In genomic region chr9:71408946-71409345, GRCm38 (mm10) we compare ENCODE assay signal across 22 mouse cellular contexts.
DNase-seq lines count a peak whose midpoint lies in the region; ATAC-seq and TF ChIP-seq lines count a peak whose summit lies in the region.
"Had no signal": no experiment of that assay in that cellular context is flagged by ENCODE, and none has a peak within 500 bp of the region (broad histone marks: within the 10 kb centered on the region; RNA-seq: fewer than 3 reads in every experiment).

No protein-coding gene starts in this region.

- no peaks in the 10 kb centered on the region for H3K36me3 ChIP-seq in embryonic facial prominence, embryonic 14.5 days (ENCODE audit: control insufficient read depth, insufficient read depth, low read length)
- no peaks in the 10 kb centered on the region for H3K36me3 ChIP-seq in embryonic facial prominence, embryonic 10.5 days (replicated peaks)
- no peaks in the 10 kb centered on the region for H3K36me3 ChIP-seq in midbrain, postnatal 0 days (ENCODE audit: insufficient read depth, low read length)
- no peaks in the 10 kb centered on the region for H3K36me3 ChIP-seq in midbrain, embryonic 16.5 days (ENCODE audit: control insufficient read depth, insufficient read depth, low read length)
- H3K36me3 ChIP-seq: embryonic facial prominence, embryonic 15.5 days; forebrain, embryonic 10.5 days; heart, embryonic 12.5 days had no signal

- DNase-seq in embryonic facial prominence, embryonic 14.5 days (ENCODE audit: low spot score) = peak; percentile 56
- no peak for DNase-seq in embryonic facial prominence, embryonic 10.5 days (ENCODE audit: low spot score)
- DNase-seq in heart, postnatal 10 days = peak; percentile 37 to 39
- DNase-seq in heart, postnatal 25 days (ENCODE audit: low spot score) = no peak
- DNase-seq in midbrain, postnatal 0 days (ENCODE audit: low spot score) = peak; percentile 22
- DNase-seq in thymus, adult 18-20 months = no peak
- DNase-seq: adrenal gland, postnatal 10 days; cerebellum, adult 18-20 months; cerebellum, adult 9-11 months; cerebellum, postnatal 36 days; gastrocnemius, postnatal 25 days; heart, postnatal 4 days had no signal

- no peaks in the 10 kb centered on the region for H3K27me3 ChIP-seq in embryonic facial prominence, embryonic 14.5 days (replicated peaks; ENCODE audit: control insufficient read depth, insufficient read depth, low read length)
- H3K27me3 ChIP-seq in embryonic facial prominence, embryonic 10.5 days (replicated peaks; ENCODE audit: low read depth, poor library complexity, severe bottlenecking) = no peaks in the 10 kb centered on the region
- no peaks in the 10 kb centered on the region for H3K27me3 ChIP-seq in midbrain, postnatal 0 days (ENCODE audit: insufficient read depth, low read length)
- H3K27me3 ChIP-seq in midbrain, embryonic 16.5 days (ENCODE audit: control insufficient read depth, insufficient read depth, low read depth, low read length) = no peaks in the 10 kb centered on the region
- H3K27me3 ChIP-seq: embryonic facial prominence, embryonic 15.5 days; heart, embryonic 12.5 days had no signal

- no peak overlapping the region for H3K4me2 ChIP-seq in embryonic facial prominence, embryonic 14.5 days (ENCODE audit: low read depth, low read length)
- H3K4me2 ChIP-seq in midbrain, postnatal 0 days (ENCODE audit: low read depth, low read length, poor library complexity, severe bottlenecking) = no peak overlapping the region
- H3K4me2 ChIP-seq in midbrain, embryonic 16.5 days (ENCODE audit: low read length) = no peak overlapping the region
- H3K4me2 ChIP-seq: embryonic facial prominence, embryonic 15.5 days; heart, embryonic 12.5 days; hindbrain, embryonic 14.5 days had no signal

- no peak overlapping the region for H3K9ac ChIP-seq in embryonic facial prominence, embryonic 14.5 days (ENCODE audit: low read depth, low read length)
- no peak overlapping the region for H3K9ac ChIP-seq in midbrain, postnatal 0 days (replicated peaks; ENCODE audit: low read length, poor library complexity, severe bottlenecking)
- H3K9ac ChIP-seq in midbrain, embryonic 16.5 days (ENCODE audit: low read depth, low read length) = no peak overlapping the region
- H3K9ac ChIP-seq: embryonic facial prominence, embryonic 15.5 days; heart, embryonic 12.5 days; hindbrain, embryonic 14.5 days had no signal

- whole genome bisulfite sequencing in embryonic facial prominence, embryonic 14.5 days = 37% methylated on average over 5 of the region's 5 CpGs
- WGBS in embryonic facial prominence, embryonic 10.5 days = 82% methylated on average over 5 of the region's 5 CpGs
- WGBS in midbrain, postnatal 0 days = 74% methylated on average over 5 of the region's 5 CpGs
- WGBS in midbrain, embryonic 16.5 days = 75% methylated on average over 5 of the region's 5 CpGs

- intact Hi-C loops in heart, postnatal 10 days (cut with DNase I) = no loop called here
- intact Hi-C loops in heart, postnatal 25 days (cut with DNase I) = no loop called here

- H3K9me3 ChIP-seq in embryonic facial prominence, embryonic 14.5 days (ENCODE audit: control insufficient read depth, low read length) = peaks cover 5% of the 10 kb centered on the region; the same call in 1 of the 2 replicates
- H3K9me3 ChIP-seq in embryonic facial prominence, embryonic 10.5 days = peaks cover 5% of the 10 kb centered on the region; the same call in 1 of the 2 replicates
- H3K9me3 ChIP-seq in midbrain, postnatal 0 days (ENCODE audit: low read length) = no peaks in the 10 kb centered on the region
- H3K9me3 ChIP-seq in midbrain, embryonic 16.5 days (replicated peaks; ENCODE audit: control insufficient read depth, low read length, poor library complexity, severe bottlenecking) = 0 out of 2 replicates have a peak, but pooled peaks cover 3% of the 10 kb centered on the region
- H3K9me3 ChIP-seq: embryonic facial prominence, embryonic 15.5 days had no signal

- TF ChIP-seq CTCF in midbrain, postnatal 0 days (IDR thresholded peaks at IDR 0.05) = no peak

- ATAC-seq in embryonic facial prominence, embryonic 14.5 days (ENCODE audit: low read depth) = no peak
- no peak for ATAC-seq in midbrain, postnatal 0 days (ENCODE audit: low FRiP score)
- ATAC-seq in midbrain, embryonic 16.5 days = no peak
- no peak for ATAC-seq in frontal cortex, adult (ENCODE audit: low TSS enrichment)
- ATAC-seq: forebrain, embryonic 14.5 days; inflammation-experienced regulatory T-cells, adult 6 months; intestine, postnatal 0 days had no signal

- H3K27ac ChIP-seq in embryonic facial prominence, embryonic 14.5 days (replicated peaks; ENCODE audit: low read depth, low read length) = no peak overlapping the region
- no peak overlapping the region for H3K27ac ChIP-seq in embryonic facial prominence, embryonic 10.5 days (replicated peaks)
- no peak overlapping the region for H3K27ac ChIP-seq in midbrain, postnatal 0 days (ENCODE audit: low read depth, low read length)
- no peak overlapping the region for H3K27ac ChIP-seq in midbrain, embryonic 16.5 days (ENCODE audit: low read length)
- H3K27ac ChIP-seq: embryonic facial prominence, embryonic 15.5 days; forebrain, embryonic 10.5 days; hindbrain, embryonic 14.5 days had no signal

- H3K4me3 ChIP-seq in embryonic facial prominence, embryonic 14.5 days (ENCODE audit: low read depth, low read length) = no peak overlapping the region
- H3K4me3 ChIP-seq in embryonic facial prominence, embryonic 10.5 days = no peak overlapping the region
- H3K4me3 ChIP-seq in midbrain, postnatal 0 days (ENCODE audit: low read depth, low read length) = no peak overlapping the region
- H3K4me3 ChIP-seq in midbrain, embryonic 16.5 days (ENCODE audit: low read depth, low read length) = no peak overlapping the region
- H3K4me3 ChIP-seq: embryonic facial prominence, embryonic 15.5 days; erythroblast, embryonic 14.5 days; forebrain, embryonic 10.5 days; heart, embryonic 12.5 days had no signal

- no peaks in the 10 kb centered on the region for H3K4me1 ChIP-seq in embryonic facial prominence, embryonic 14.5 days (ENCODE audit: control insufficient read depth, insufficient read depth, low read length)
- H3K4me1 ChIP-seq in embryonic facial prominence, embryonic 10.5 days = no peaks in the 10 kb centered on the region
- no peaks in the 10 kb centered on the region for H3K4me1 ChIP-seq in midbrain, postnatal 0 days (ENCODE audit: insufficient read depth, low read length)
- H3K4me1 ChIP-seq in midbrain, embryonic 16.5 days (ENCODE audit: control insufficient read depth, insufficient read depth, low read length) = no peaks in the 10 kb centered on the region
- H3K4me1 ChIP-seq: embryonic facial prominence, embryonic 15.5 days; forebrain, embryonic 10.5 days; heart, embryonic 12.5 days had no signal

Comparison
In these comparisons a context has a peak if more than half of its experiments do, and no peak if none do; other contexts are left out.
1. DNase-seq: peak in embryonic facial prominence, embryonic 14.5 days (single experiment), heart, postnatal 10 days (2 of 2) and midbrain, postnatal 0 days (single experiment); none in embryonic facial prominence, embryonic 10.5 days (single experiment), heart, postnatal 25 days (single experiment) and thymus, adult 18-20 months (0 of 2).